Mouse (Mus musculus): ENCODE results near the gene Vwa2. TPM values are rescaled to one million over a fixed set of nuclear protein-coding genes. Genes with fewer than 3 reads are reported as not detected.

The Vwa2 gene
- polyA plus RNA-seq, 1 experiment from 2014 or later = 18.3 TPM

DNA sequence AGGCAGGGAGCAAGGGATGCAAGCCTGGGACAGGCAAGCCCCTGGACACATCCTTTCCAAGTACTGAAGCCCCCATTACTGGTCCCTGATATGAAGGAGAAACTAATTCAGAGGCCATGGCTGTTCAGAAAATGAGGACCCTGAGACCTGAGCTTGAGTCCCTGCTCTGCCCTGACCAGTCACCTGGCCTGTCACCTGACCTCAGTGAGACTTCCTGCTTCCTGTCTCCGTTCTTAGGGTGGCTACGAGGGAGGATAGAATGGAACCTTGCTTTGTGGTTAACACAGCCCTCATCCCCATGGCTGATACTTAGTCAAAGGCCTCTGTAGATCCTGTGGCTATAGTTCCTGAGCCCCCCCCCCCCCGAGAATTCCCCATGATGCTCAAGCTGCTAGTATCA, 30.0 kb downstream of the Vwa2 start:
- Histone ChIP-seq H3K36me3 (ENCODE audit: insufficient read depth, low read length) (no peaks in the 10 kb centered on the region), H3K9me3 (replicated peaks; ENCODE audit: low read length) (no peaks in the 10 kb centered on the region), H3K4me1 (replicated peaks; ENCODE audit: insufficient read depth, low read length) (0 out of 2 replicates have a peak, but pooled peaks cover 5% of the 10 kb centered on the region), H3K27me3 (ENCODE audit: insufficient read depth, low read length) (no peaks in the 10 kb centered on the region), H3K9ac (ENCODE audit: low read depth, low read length) (no peak overlapping the region), H3K4me3 (replicated peaks; ENCODE audit: low read depth, low read length) (no peak overlapping the region), H3K4me2 (ENCODE audit: low read length) (no peak overlapping the region), H3K27ac (no peak overlapping the region)
- no peak for TF ChIP-seq CTCF (IDR thresholded peaks at IDR 0.05; ENCODE audit: low read depth)
- WGBS = 78% methylated on average over 3 of the region's 3 CpGs
- DNase-seq (ENCODE audit: low spot score) = no peak
- no peak for ATAC-seq (replicated peaks; ENCODE audit: low FRiP score, low read depth)

DNA sequence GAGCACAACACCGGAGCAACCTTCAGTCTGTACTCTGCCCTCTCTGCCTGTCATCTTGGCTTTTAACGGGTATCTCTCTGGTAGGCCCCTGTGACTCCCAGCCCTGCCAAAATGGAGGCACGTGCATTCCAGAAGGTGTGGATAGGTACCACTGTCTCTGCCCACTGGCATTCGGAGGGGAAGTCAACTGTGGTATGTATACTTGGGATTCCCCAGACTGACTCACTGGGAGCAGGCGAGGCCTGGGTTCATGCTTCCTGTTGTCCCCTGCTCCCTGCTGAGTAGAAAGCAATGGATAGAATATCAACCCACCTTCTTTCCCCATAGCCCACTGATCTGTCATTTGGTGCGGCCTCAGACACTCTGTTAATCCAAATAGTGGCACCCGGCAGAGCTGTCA, 31.3 kb downstream of the Vwa2 start:
- ATAC-seq (replicated peaks; ENCODE audit: low FRiP score, low read depth) (no peak), DNase-seq (ENCODE audit: low spot score) (no peak)
- Histone ChIP-seq H3K9me3 (replicated peaks; ENCODE audit: low read length) (no peaks in the 10 kb centered on the region), H3K4me2 (ENCODE audit: low read length) (no peak overlapping the region), H3K9ac (ENCODE audit: low read depth, low read length) (no peak overlapping the region), H3K4me3 (replicated peaks; ENCODE audit: low read depth, low read length) (no peak overlapping the region), H3K4me1 (replicated peaks; ENCODE audit: insufficient read depth, low read length) (no peaks in the 10 kb centered on the region), H3K27ac (no peak overlapping the region), H3K36me3 (ENCODE audit: insufficient read depth, low read length) (no peaks in the 10 kb centered on the region), H3K27me3 (ENCODE audit: insufficient read depth, low read length) (no peaks in the 10 kb centered on the region)
- TF ChIP-seq CTCF (IDR thresholded peaks at IDR 0.05; ENCODE audit: low read depth) = no peak
- 86% methylated on average over 7 of the region's 7 CpGs for WGBS

DNA sequence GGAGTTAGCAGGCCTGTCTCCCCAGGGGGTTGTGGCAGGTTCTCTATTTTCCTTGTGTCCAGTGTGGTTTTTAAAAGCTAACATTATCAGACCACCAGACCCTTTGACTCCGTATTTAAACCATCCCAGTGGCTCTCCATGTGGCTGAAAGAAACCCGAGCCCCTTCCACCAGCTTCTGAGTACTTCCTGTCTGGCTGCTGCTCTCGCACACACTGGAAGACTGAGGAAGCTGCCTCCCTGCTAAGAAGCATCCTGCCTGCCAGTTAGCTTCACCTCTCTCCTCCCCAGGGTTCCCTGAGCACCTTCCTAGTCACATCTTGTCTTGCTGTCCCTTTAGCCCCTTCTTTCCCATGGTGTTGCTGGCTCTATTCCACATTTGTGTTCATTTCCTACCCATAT, 33.8 kb downstream of the Vwa2 start:
- no peak for ATAC-seq (replicated peaks; ENCODE audit: low FRiP score, low read depth)
- WGBS = 28% methylated on average over 3 of the region's 3 CpGs

DNA sequence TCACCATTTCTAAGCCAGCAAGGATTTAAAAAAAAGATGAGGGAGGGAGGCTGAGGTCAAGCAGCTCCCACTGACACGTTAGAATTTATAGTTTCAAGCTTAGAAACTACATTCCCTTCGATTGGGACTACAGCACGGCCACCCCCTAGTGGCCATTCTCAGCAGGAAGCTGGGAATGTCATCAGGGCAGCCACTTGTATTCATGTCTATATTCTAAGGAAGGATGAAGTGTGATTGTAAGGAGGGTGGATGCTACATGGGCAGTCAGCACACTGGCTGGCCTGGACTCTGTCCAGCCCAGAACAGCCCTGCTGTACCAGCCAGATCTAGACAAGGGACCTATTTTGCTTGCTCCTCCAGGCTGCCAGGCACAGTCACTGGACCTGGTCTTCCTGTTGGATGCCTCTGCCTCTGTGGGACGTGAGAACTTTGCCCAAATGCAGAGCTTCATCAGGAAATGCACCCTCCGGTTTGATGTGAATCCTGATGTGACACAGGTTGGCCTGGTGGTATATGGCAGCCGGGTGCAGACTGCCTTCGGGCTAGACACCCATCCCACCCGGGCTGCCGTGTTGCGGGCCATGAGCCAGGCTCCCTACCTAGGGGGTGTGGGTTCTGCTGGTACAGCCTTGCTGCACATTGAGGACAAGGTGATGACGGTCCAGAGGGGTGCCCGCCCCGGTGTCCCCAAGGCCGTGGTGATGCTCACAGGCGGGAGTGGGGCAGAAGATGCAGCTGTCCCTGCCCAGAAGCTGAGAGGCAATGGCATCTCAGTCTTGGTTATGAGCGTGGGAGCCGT, 34.6 kb downstream of the Vwa2 start:
- no peak overlapping the region for H3K9ac ChIP-seq (ENCODE audit: low read depth, low read length)
- H3K27ac ChIP-seq = no peak overlapping the region
- no peak overlapping the region for H3K4me3 ChIP-seq (replicated peaks; ENCODE audit: low read depth, low read length)
- H3K27me3 ChIP-seq (ENCODE audit: insufficient read depth, low read length) = no peaks in the 10 kb centered on the region
- H3K4me2 ChIP-seq (ENCODE audit: low read length) = no peak overlapping the region
- 70% methylated on average over 17 of the region's 17 CpGs for WGBS
- peak; percentile 94 for DNase-seq (ENCODE audit: low spot score)
- peak; percentile 46; the same call in 1 of the 2 replicates for ATAC-seq (replicated peaks; ENCODE audit: low FRiP score, low read depth)
- H3K4me1 ChIP-seq (replicated peaks; ENCODE audit: insufficient read depth, low read length) = no peaks in the 10 kb centered on the region
- no peaks in the 10 kb centered on the region for H3K9me3 ChIP-seq (replicated peaks; ENCODE audit: low read length)
- no peaks in the 10 kb centered on the region for H3K36me3 ChIP-seq (ENCODE audit: insufficient read depth, low read length)
- peak; percentile 96 for TF ChIP-seq CTCF (IDR thresholded peaks at IDR 0.05; ENCODE audit: low read depth)

More for the DNA sequence above, 33.8 kb downstream of the Vwa2 start:
- Histone ChIP-seq H3K4me2 (ENCODE audit: low read length) (no peak overlapping the region), H3K36me3 (ENCODE audit: insufficient read depth, low read length) (no peaks in the 10 kb centered on the region), H3K27ac (no peak overlapping the region), H3K4me1 (replicated peaks; ENCODE audit: insufficient read depth, low read length) (no peaks in the 10 kb centered on the region), H3K9ac (ENCODE audit: low read depth, low read length) (no peak overlapping the region), H3K4me3 (replicated peaks; ENCODE audit: low read depth, low read length) (no peak overlapping the region), H3K9me3 (replicated peaks; ENCODE audit: low read length) (no peaks in the 10 kb centered on the region), H3K27me3 (ENCODE audit: insufficient read depth, low read length) (no peaks in the 10 kb centered on the region)
- peak; percentile 53 for DNase-seq (ENCODE audit: low spot score)
- TF ChIP-seq CTCF (IDR thresholded peaks at IDR 0.05; ENCODE audit: low read depth) = no peak

DNA sequence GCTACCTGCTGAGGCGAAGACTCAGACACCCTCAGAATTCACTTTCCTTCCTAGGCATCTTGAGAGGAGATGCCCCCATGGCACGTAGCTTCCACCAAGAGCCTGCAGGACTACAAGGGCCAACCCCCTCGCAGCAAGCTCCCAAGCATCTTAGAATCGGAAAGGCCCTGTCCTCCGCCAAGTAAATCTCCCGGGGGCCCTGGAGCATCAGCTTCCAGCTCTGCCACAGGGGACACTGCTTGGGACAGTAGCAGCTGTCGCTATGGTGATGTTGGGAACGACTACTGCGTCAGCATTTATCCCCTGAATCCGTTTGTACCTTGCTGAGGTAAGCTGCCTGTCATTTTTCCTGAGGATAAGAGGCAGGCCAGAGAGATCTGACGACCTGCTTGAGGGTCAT, 36.5 kb downstream of the Vwa2 start:
- Histone ChIP-seq H3K27ac (no peak overlapping the region), H3K4me1 (replicated peaks; ENCODE audit: insufficient read depth, low read length) (no peaks in the 10 kb centered on the region), H3K36me3 (ENCODE audit: insufficient read depth, low read length) (0 out of 2 replicates have a peak, but pooled peaks cover 1% of the 10 kb centered on the region), H3K9ac (ENCODE audit: low read depth, low read length) (no peak overlapping the region), H3K27me3 (ENCODE audit: insufficient read depth, low read length) (no peaks in the 10 kb centered on the region), H3K4me3 (replicated peaks; ENCODE audit: low read depth, low read length) (no peak overlapping the region), H3K4me2 (ENCODE audit: low read length) (no peak overlapping the region), H3K9me3 (replicated peaks; ENCODE audit: low read length) (no peaks in the 10 kb centered on the region)
- TF ChIP-seq CTCF (IDR thresholded peaks at IDR 0.05; ENCODE audit: low read depth) = no peak
- whole genome bisulfite sequencing = 72% methylated on average over 11 of the region's 11 CpGs
- DNase-seq (ENCODE audit: low spot score) (no peak), ATAC-seq (replicated peaks; ENCODE audit: low FRiP score, low read depth) (no peak)

DNA sequence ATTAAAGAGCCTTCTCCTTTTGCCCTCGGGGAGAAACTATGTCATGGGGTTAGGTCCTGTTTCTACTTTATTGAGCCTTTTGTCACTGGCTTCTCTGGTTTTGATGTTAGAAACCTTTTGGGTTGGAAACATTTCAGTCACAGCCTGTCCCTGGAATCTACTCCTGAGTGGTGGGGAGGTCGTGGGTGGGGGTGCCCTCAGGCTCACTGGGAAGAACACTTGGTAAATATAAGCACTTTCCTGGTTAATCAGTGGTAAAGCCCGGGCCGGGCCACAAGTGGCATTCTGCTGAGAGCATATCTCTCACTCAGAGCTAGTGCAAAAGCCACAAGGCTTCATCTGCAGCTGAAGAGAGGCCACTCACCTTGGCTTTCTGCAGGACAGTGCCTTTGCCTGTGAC, 39.7 kb downstream of the Vwa2 start:
- 62% methylated on average over 4 of the region's 4 CpGs for WGBS
- no peak for TF ChIP-seq CTCF (IDR thresholded peaks at IDR 0.05; ENCODE audit: low read depth)
- H3K27ac ChIP-seq = peak overlapping the region; percentile 73

More for the DNA sequence above, 39.7 kb downstream of the Vwa2 start:
- ATAC-seq (replicated peaks; ENCODE audit: low FRiP score, low read depth) (no peak), DNase-seq (ENCODE audit: low spot score) (no peak)
- Histone ChIP-seq H3K9me3 (replicated peaks; ENCODE audit: low read length) (no peaks in the 10 kb centered on the region), H3K4me3 (replicated peaks; ENCODE audit: low read depth, low read length) (no peak overlapping the region), H3K9ac (ENCODE audit: low read depth, low read length) (no peak overlapping the region), H3K36me3 (ENCODE audit: insufficient read depth, low read length) (0 out of 2 replicates have a peak, but pooled peaks cover 3% of the 10 kb centered on the region), H3K27me3 (ENCODE audit: insufficient read depth, low read length) (no peaks in the 10 kb centered on the region), H3K4me1 (replicated peaks; ENCODE audit: insufficient read depth, low read length) (no peaks in the 10 kb centered on the region), H3K4me2 (ENCODE audit: low read length) (no peak overlapping the region)

Measured in kidney, postnatal 0 days (tissue).